Mouse (Mus musculus): ENCODE results near the gene Tmem217.

Gene Tmem217

GRCm38 (mm10) chr17:29552162-29552732, at the start of gene Tmem217:
TSS of gene Tmem217 (minus strand) at chr17:29552385.
- no peak for DNase-seq (ENCODE audit: extremely low spot score, low spot score)

DNA sequence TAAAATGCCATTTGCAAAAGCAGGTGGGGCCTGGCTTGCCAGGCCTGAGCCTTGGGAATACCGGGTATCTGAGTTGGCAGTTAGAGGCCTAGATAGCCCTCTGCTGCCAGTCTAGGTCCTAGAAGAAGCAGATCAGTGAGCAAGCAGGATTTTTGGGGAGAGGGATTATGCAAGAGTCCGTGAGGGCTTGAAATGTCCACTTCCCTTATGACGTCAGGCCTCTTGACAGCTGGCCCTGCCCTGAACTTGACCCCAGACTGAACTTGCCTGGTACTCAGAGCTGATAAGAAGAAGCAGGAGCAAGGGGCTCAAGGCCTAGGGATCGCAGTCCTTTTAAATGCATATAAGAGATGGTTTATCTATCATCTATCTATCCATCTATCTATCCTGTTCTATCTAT, 49.2 kb upstream of the Tmem217 start:
- no peak for DNase-seq (ENCODE audit: extremely low spot score, low spot score)

DNA sequence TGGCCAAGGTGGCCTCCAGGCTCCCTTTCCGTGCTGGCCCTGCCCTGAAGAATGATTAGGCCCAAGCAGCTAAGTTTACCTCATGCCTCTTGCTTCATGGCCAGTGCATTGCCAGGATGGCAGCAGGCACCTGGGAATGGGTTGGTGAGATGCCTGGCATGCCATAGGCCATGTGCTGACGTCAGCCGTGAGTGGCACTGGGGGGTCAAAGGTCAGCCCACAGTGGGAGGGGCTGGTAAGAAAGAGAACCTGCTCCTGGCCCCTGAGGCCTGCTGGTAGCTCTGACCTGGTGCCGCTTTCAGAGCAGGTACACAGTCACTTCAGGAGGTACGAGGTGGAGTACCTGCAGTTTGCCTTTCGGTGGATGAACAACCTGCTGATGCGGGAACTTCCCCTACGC, 47.4 kb upstream of the Tmem217 start:
- DNase-seq (ENCODE audit: extremely low spot score, low spot score) = no peak

GRCm38 (mm10) chr17:29599051-29599450, 46.9 kb upstream of the Tmem217 start:
- DNase-seq (ENCODE audit: extremely low spot score, low spot score) = no peak

GRCm38 (mm10) chr17:29596771-29597132, 44.6 kb upstream of the Tmem217 start:
- DNase-seq (ENCODE audit: extremely low spot score, low spot score) = no peak

DNA sequence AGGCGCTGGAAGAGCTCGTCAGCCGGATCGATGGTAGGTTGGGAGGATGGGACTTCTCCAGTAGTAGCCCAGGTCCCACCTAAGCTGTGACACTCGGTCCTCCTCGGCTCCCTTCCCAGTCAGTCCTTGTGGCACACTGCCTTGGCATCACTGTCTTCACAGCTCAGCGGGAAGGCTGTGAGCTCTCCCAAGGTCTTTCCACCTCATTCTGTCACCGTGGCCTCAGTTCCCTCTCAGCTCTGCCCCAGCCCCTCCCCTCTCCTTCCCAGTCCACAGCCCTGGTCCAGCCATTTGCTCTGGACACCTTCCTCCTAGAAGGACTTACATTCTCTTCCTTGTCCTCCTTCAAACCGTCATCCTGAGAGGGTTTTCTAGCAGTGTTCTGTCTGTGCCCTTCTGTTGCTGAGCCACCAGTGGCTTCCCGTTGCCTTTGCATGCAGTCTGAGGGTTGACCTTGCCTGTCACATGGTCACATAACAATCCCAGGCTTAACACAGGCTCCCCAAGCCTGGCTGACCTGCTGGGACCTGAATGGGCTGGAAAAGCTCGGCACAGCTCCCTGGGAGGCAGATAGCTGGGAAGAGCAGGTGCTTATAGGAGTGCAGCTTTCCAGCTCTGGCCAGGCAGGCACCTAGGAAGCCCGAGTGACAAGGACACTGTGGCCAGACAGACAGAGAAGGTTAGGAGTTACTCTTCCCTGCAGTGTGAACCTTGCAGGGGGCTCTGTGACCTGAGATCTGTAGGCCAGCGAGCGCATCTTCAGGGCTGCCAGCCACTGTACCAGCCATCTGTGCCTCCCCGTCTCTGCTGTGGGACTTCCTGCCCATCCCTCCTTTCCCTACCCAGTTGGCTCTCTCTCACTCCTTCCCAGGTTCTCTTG, 43.9 kb upstream of the Tmem217 start:
- DNase-seq (ENCODE audit: extremely low spot score, low spot score) = no peak

- no peak for DNase-seq (ENCODE audit: extremely low spot score, low spot score)
These were observed 37.2 kb upstream of the Tmem217 start for GRCm38 (mm10) chr17:29589221-29589898.

- no peak for DNase-seq (ENCODE audit: extremely low spot score, low spot score)
These were observed 34.7 kb upstream of the Tmem217 start for GRCm38 (mm10) chr17:29586921-29587320.

DNA sequence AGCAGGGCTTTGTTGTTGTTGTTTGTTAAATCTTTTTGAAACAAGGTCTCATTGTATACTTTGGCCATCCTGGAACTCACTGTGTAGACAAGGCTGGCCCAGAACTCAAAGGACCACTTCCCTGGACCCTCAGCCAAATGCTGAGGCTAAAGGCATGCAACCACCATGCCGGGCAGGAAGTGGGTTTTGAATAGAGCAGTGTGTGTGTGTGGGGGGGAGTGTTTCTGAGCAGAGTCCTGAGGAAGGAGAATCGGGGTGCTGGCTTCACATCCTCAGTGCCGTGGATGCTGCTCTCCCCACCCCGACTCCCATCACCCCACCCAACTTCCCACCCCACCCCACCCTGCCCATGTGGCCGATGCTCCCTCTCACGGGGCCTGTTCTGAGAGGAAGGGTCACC, 33.3 kb upstream of the Tmem217 start:
- no peak for DNase-seq (ENCODE audit: extremely low spot score, low spot score)

- no peak for DNase-seq (ENCODE audit: extremely low spot score, low spot score)
These were observed 32.6 kb upstream of the Tmem217 start for GRCm38 (mm10) chr17:29584737-29585136.

- no peak for DNase-seq (ENCODE audit: extremely low spot score, low spot score)
These were observed 32.1 kb upstream of the Tmem217 start for GRCm38 (mm10) chr17:29584306-29584705.

DNA sequence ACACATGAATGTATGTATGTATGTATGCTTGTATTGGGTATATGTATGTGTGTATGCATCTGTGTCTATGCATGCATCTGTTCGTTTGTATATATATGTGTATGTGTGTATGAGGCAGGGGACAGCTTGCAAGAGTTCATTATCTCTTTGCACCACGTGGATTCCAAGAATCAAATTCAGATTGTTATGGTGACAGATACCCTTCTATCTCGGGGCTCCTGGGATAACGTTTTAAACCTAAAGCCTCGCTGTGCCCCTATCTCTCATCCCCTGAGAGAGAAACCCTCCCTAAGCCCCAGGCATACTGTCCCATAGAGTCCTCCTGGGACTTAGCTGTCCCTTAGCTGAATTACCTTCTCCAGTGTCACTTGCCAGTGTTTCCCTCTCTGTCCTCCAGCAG, 31.4 kb upstream of the Tmem217 start:
- no peak for DNase-seq (ENCODE audit: extremely low spot score, low spot score)

- DNase-seq (ENCODE audit: extremely low spot score, low spot score) = no peak
These were observed 27.5 kb upstream of the Tmem217 start for GRCm38 (mm10) chr17:29579579-29580126.

- DNase-seq (ENCODE audit: extremely low spot score, low spot score) = no peak
These were observed 17.6 kb upstream of the Tmem217 start for GRCm38 (mm10) chr17:29569831-29570230.

GRCm38 (mm10) chr17:29568435-29568834, 16.2 kb upstream of the Tmem217 start:
- DNase-seq (ENCODE audit: extremely low spot score, low spot score) = no peak

- no peak for DNase-seq (ENCODE audit: extremely low spot score, low spot score)
These were observed 13.3 kb upstream of the Tmem217 start for GRCm38 (mm10) chr17:29565521-29565920.

GRCm38 (mm10) chr17:29558476-29558875, 6.3 kb upstream of the Tmem217 start:
- no peak for DNase-seq (ENCODE audit: extremely low spot score, low spot score)

DNA sequence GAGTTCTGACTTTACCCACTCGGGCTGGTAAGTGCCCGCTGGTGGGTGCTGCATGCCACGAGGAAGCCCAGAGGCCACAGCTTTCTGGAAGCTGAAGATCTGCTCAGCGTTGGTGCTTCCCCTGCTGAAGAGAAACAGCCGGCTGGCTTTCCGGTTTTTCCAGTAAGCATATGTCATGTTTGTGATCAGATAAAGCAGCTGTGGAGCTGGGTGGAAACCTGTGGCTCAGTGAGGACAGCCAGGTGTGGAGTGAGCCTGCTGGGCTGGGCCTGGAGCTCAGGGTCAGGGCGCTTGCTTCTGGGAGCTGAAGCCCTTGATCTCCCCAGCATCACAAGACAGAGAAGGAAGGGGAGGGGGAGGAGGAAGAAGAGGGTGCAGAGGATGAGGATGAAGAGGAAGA, 4.7 kb upstream of the Tmem217 start:
- no peak for DNase-seq (ENCODE audit: extremely low spot score, low spot score)

GRCm38 (mm10) chr17:29556456-29556855, 4.3 kb upstream of the Tmem217 start:
- DNase-seq (ENCODE audit: extremely low spot score, low spot score) = no peak

DNA sequence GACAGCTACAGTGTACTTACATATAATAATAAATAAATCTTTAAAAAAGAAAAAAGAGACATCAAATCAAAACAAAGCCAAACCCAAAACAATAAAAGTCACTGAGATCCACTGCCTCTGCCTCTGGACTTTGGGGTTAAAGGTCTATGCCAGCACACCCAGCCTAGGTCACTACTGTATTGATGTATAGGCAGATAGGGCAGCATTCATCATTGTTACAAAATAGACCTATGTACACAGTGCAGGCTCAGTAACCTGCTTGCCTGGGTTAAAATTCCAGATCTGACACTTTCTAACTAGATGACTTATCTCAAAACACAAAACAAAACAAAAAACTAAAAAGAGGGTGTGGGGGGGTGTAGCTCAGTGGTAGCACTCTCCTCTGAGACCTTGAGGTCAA, 2.0 kb upstream of the Tmem217 start:
- DNase-seq (ENCODE audit: extremely low spot score, low spot score) = no peak

- no peak for DNase-seq (ENCODE audit: extremely low spot score, low spot score)
These were observed 1.2 kb downstream of the Tmem217 start for GRCm38 (mm10) chr17:29551019-29551418.
